Mouse (Mus musculus): ENCODE results near the gene Apobec3.

Gene Apobec3

DNA sequence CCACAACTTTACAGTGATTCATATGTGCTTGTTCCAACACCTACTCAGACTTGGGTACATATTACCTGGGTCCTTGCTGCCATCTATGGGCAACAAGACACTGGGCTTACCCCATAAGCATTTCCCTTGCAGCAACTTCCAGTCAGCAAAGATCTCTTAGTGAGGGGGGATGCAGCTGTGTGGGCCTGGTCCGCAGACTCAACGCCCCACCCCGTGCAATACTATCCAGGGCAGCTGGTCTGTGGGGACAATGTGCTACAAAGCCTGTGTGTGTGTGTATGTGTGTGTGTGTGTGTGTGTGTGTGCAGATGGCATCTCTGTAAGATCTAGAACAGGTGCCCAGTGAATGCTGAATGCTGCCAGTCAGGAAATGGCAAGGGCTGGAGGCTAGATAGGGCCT is 22.9 kb downstream of the Apobec3 start:
- in situ Hi-C loops (cut with MboI; ENCODE audit: low pct_unique_long_range_greater_than_20kb in 1 of 2, low sequenced_read_pairs in 2 of 2, unreplicated experiment in 1 of 2) = loop anchor here in 1 of 2 experiments (5.0 kb wide), 1 partner anchor 82 kb away; the partner anchor contains the start of genes Cbx6 and Npcd

- in situ Hi-C loops (cut with MboI; ENCODE audit: low pct_unique_long_range_greater_than_20kb in 1 of 2, low sequenced_read_pairs in 2 of 2, unreplicated experiment in 1 of 2) = no loop called here
Observed at GRCm38 (mm10) chr15:79916150-79916549, 24.7 kb downstream of the Apobec3 start.

- in situ Hi-C loops (cut with MboI; ENCODE audit: low pct_unique_long_range_greater_than_20kb in 1 of 2, low sequenced_read_pairs in 2 of 2, unreplicated experiment in 1 of 2) = no loop called here
Observed at GRCm38 (mm10) chr15:79917111-79917720, 25.8 kb downstream of the Apobec3 start.

- in situ Hi-C loops (cut with MboI; ENCODE audit: low pct_unique_long_range_greater_than_20kb in 1 of 2, low sequenced_read_pairs in 2 of 2, unreplicated experiment in 1 of 2) = no loop called here
Observed at GRCm38 (mm10) chr15:79918485-79918884, 27.0 kb downstream of the Apobec3 start.

- in situ Hi-C loops (cut with MboI; ENCODE audit: low pct_unique_long_range_greater_than_20kb in 1 of 2, low sequenced_read_pairs in 2 of 2, unreplicated experiment in 1 of 2) = no loop called here
Observed at GRCm38 (mm10) chr15:79919787-79920186, 28.3 kb downstream of the Apobec3 start.

DNA sequence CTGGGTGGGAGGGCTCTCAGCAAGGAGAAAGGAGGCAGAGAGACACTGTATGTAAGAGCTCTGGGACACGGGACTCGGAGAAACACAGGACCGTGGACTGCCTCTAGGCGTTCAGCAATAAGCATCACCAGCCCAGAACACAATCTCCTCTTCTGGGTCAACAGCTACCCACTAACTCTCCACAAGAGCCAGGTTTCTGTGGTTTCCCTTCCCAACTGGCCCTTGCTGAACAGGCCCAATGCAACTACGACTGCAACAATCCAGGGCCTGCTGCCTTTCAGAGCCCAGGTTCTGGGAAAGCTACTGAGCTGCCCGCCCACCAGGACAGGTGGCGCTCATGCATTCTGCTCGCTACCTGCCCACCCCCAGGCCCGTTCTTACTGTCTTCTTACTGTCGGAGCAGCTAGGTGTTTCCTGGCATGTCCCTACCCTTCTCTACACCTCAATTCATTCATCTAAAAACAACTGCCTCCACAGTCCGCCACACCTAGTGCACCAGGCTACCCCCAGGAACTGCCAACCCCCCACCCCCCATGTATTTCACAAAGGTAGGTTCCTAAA is 35.5 kb downstream of the Apobec3 start:
- in situ Hi-C loops (cut with MboI; ENCODE audit: low pct_unique_long_range_greater_than_20kb in 1 of 2, low sequenced_read_pairs in 2 of 2, unreplicated experiment in 1 of 2) = loop anchor here in 1 of 2 experiments (5.0 kb wide), 1 partner anchor 95 kb away; the partner anchor contains the start of genes Cbx6 and Npcd

DNA sequence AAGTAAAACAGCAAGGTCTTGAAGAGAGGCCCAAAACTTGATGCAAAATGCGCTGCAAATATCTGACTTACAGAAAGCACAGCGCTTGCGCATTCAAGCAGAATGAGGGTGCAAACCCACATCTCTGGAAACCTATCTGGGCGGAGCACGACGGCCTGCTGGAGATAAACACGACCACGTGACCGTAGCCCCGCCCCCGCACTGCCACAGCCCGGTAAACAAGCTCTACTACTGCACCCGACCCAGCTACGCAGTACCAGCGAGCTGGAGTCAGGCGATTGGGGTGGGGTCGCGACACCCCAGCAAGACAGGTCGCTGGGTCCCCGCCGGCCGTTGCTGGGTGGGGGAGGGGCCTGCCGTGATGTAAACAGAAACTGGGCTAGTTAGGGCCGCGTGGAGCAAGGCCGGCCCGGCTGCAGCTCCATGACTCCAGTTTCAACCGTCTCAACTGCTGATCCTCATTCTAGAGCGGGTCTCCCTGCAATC is 36.2 kb downstream of the Apobec3 start:
- in situ Hi-C loops (cut with MboI; ENCODE audit: low pct_unique_long_range_greater_than_20kb in 1 of 2, low sequenced_read_pairs in 2 of 2, unreplicated experiment in 1 of 2) = loop anchor here in 1 of 2 experiments (5.0 kb wide), 1 partner anchor 95 kb away; the partner anchor contains the start of genes Cbx6 and Npcd

DNA sequence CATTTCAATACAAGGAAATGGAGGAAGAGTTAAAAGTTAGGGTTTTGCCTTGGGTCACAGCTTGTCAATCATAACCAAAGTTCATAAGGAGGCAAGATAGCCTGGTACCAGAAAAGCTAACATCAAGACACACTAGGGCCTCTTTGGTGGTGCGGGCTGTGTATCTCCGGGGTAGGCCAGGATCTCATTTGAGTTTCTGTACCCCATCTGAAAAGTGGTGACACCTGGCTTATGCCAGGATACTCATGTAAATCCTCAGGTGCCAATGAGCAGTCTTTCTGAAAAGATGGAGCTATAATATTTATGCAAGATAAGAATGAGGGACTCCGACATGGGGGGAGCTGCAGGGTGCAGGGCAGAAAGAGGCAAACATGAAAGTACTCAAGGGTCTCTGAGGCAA is 36.9 kb downstream of the Apobec3 start:
- in situ Hi-C loops (cut with MboI; ENCODE audit: low pct_unique_long_range_greater_than_20kb in 1 of 2, low sequenced_read_pairs in 2 of 2, unreplicated experiment in 1 of 2) = loop anchor here in 1 of 2 experiments (5.0 kb wide), 1 partner anchor 96 kb away; the partner anchor contains the start of genes Cbx6 and Npcd

GRCm38 (mm10) chr15:79928736-79929135 is 37.3 kb downstream of the Apobec3 start:
- in situ Hi-C loops (cut with MboI; ENCODE audit: low pct_unique_long_range_greater_than_20kb in 1 of 2, low sequenced_read_pairs in 2 of 2, unreplicated experiment in 1 of 2) = loop anchor here in 1 of 2 experiments (5.0 kb wide), 1 partner anchor 96 kb away; the partner anchor contains the start of genes Cbx6 and Npcd

DNA sequence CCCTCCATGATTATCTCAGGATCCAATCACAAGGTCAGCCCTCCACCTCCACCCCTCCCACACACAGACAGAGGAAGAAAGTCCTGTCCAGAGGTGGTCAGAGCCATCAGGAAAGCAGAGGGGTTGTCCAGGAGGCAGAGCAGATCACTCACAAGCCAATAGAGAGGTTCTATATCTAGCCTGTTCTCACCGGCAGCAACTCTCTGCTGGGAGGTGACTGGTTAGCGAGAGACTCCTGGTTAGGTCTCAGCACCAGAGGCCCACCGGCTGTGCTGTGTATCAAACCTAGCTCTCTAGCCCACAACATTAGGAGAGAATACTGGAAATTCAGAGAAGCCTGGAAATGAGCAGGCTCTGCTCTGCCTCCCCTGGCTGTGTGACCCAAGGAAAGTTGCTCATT is 38.3 kb downstream of the Apobec3 start:
- in situ Hi-C loops (cut with MboI; ENCODE audit: low pct_unique_long_range_greater_than_20kb in 1 of 2, low sequenced_read_pairs in 2 of 2, unreplicated experiment in 1 of 2) = loop anchor here in 1 of 2 experiments (5.0 kb wide), 1 partner anchor 97 kb away; the partner anchor contains the start of genes Cbx6 and Npcd

- in situ Hi-C loops (cut with MboI; ENCODE audit: low pct_unique_long_range_greater_than_20kb in 1 of 2, low sequenced_read_pairs in 2 of 2, unreplicated experiment in 1 of 2) = no loop called here
Observed at GRCm38 (mm10) chr15:79931496-79932141, 40.2 kb downstream of the Apobec3 start.

- in situ Hi-C loops (cut with MboI; ENCODE audit: low pct_unique_long_range_greater_than_20kb in 1 of 2, low sequenced_read_pairs in 2 of 2, unreplicated experiment in 1 of 2) = no loop called here
Observed at GRCm38 (mm10) chr15:79932323-79932987, 41.0 kb downstream of the Apobec3 start.

- in situ Hi-C loops (cut with MboI; ENCODE audit: low pct_unique_long_range_greater_than_20kb in 1 of 2, low sequenced_read_pairs in 2 of 2, unreplicated experiment in 1 of 2) = no loop called here
Observed at GRCm38 (mm10) chr15:79933052-79933669, 41.7 kb downstream of the Apobec3 start.

DNA sequence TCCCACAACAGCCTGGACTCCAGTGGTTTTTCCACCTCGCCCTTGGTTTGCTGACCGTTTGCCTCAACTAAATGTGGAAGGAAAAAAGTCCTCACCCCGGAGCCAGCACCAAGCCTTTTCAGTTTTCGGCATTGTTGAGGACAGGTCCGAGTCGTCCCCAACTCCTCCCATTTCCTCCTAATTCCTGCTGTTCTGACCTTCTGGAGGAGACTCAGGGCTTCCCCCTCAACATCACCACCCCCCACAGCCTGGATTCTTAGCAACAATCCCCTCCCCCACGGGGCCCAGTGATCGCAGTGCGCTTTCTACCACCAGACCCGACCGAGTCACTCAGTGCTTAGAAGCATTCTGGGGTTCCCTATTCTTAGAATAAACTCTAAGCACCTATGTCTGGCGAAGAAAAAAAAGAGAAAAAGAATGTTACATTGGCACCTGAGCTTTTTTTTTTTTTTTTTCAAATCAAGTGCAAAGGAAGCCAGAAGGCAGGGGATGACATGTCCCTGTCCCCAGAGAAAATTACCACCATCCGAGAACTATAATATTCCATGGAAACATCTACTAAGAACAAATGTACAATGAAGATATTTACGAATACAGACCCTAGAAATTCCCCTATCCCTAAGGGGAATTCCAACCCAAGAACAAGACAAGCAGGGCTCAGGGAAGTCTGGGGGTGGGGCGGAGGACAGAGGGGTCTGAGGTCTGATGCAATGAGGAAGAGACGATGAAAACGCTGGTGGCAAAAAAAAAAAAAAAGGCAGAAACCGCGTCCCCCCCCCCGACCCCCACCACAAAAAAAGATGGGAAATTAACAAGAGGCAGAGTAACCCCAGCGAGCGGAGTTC is 42.4 kb downstream of the Apobec3 start:
- in situ Hi-C loops (cut with MboI; ENCODE audit: low pct_unique_long_range_greater_than_20kb in 1 of 2, low sequenced_read_pairs in 2 of 2, unreplicated experiment in 1 of 2) = no loop called here

DNA sequence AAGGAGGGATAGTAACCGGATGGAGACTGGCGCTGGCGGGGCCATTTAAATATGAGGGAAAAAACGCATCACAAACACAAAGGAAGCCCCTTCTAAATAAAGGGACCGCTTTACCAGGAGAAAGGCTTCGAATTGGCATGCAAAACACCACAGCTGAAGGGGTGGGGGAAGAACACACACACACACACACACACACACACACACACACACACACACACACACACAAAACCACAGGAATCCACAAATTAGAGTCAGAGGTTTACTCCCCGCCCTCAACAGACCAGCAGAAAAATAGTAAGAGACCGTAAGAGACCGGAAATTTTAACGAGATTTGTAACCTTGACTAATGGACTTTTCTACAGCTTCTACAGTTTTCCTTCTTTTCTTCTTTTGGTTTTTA is 43.3 kb downstream of the Apobec3 start:
- in situ Hi-C loops (cut with MboI; ENCODE audit: low pct_unique_long_range_greater_than_20kb in 1 of 2, low sequenced_read_pairs in 2 of 2, unreplicated experiment in 1 of 2) = no loop called here

GRCm38 (mm10) chr15:79935654-79936373 is 44.4 kb downstream of the Apobec3 start:
- in situ Hi-C loops (cut with MboI; ENCODE audit: low pct_unique_long_range_greater_than_20kb in 1 of 2, low sequenced_read_pairs in 2 of 2, unreplicated experiment in 1 of 2) = no loop called here

DNA sequence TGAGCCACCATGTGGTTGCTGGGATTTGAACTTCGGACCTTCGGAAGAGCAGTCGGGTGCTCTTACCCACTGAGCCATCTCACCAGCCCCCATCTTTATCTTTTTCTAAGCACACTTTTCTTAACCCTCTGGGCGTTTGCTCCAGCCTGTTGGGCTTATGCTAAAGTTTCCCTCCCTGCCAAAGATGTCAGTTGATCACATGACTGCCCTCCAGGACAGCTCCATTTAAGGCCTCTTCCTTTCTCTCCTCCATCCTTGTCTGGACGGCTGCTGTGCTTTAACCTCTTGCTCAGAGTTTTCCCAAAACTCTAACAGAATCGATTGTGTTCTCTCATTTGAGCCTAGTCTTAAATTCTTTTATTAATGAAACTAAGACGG is 44.9 kb downstream of the Apobec3 start:
- in situ Hi-C loops (cut with MboI; ENCODE audit: low pct_unique_long_range_greater_than_20kb in 1 of 2, low sequenced_read_pairs in 2 of 2, unreplicated experiment in 1 of 2) = no loop called here

Data from mouse embryonic stem cell (cell line).